Mouse (Mus musculus) liver, adult 2 months (tissue): ENCODE results near the gene Actg2. TPM values are rescaled to one million over a fixed set of nuclear protein-coding genes. Genes with fewer than 3 reads are reported as not detected.
A peak's percentile ranks its signal among the peaks of the same experiment; 100 is the strongest.

Experiments
- DNase-seq: peaks from one replicate; pipeline ENCODE4 v3.0.0-alpha.2; 2011; ENCODE audit warnings: low read depth, low spot score; ENCODE audit errors: extremely low read depth
- H3K27ac ChIP-seq: fragments of 200-500 bp; replicated peaks from 2 replicates; pipeline ENCODE4 v1.5.1; 2012; ENCODE audit warnings: low read depth, mild to moderate bottlenecking, control low read depth, inconsistent platforms, low read length; ENCODE audit not compliant: insufficient read depth
- H3K27me3 ChIP-seq: fragments of 200-500 bp; 2 replicates; pipeline ENCODE4 v1.6.1; 2012; ENCODE audit warnings: mild to moderate bottlenecking, moderate library complexity, low read length, inconsistent platforms; ENCODE audit not compliant: control insufficient read depth, insufficient read depth
- H3K36me3 ChIP-seq: fragments of 200-500 bp; 2 replicates; pipeline ENCODE4 v1.6.1; 2012; ENCODE audit warnings: low read length, inconsistent platforms; ENCODE audit not compliant: control insufficient read depth, insufficient read depth
- H3K4me1 ChIP-seq: fragments of 200-500 bp; 2 replicates; pipeline ENCODE4 v1.6.1; 2011; ENCODE audit warnings: low read length; ENCODE audit not compliant: control insufficient read depth, insufficient read depth
- H3K4me3 ChIP-seq: fragments of 200-500 bp; 2 replicates; pipeline ENCODE4 v1.5.1; 2011; ENCODE audit warnings: low read depth, mild to moderate bottlenecking, control low read depth, low read length, moderate library complexity; ENCODE audit not compliant: insufficient read depth
- H3K79me2 ChIP-seq: fragments of 200-500 bp; 2 replicates; pipeline ENCODE4 v1.6.1; 2012; ENCODE audit warnings: inconsistent platforms, mild to moderate bottlenecking, low read length, moderate library complexity; ENCODE audit not compliant: control insufficient read depth, insufficient read depth
- H3K9ac ChIP-seq: fragments of 200-500 bp; 2 replicates; pipeline ENCODE4 v1.6.1; 2012; ENCODE audit warnings: low read depth, mild to moderate bottlenecking, control low read depth, inconsistent platforms, low read length
- CTCF ChIP-seq: fragments of 200-500 bp; IDR thresholded peaks from 2 replicates; pipeline ENCODE4 v1.5.1; 2011; ENCODE audit warnings: low read depth, low read length, control low read depth
- POLR2A ChIP-seq: fragments of 200-500 bp; IDR thresholded peaks from 2 replicates; pipeline ENCODE4 v1.6.1; 2011; ENCODE audit warnings: low read length, control low read depth; ENCODE audit not compliant: insufficient read depth; ENCODE audit errors: extremely low read depth
- WGBS: fragments of 180-500 bp; shearing (Covaris S2); methylation state at CpG from one replicate; pipeline ENCODE4 v1.1.7; 2018; 5-methylcytosine and 5-hydroxymethylcytosine counted together
- polyA plus RNA-seq: library from polyadenylated mRNA; depleted of rRNA; stranded (reverse); fragments of >200 nt; gene quantifications from 2 replicates; pipeline ENCODE4 v1.2.3, GENCODE M21; 2012
- total RNA-seq: library from RNA; depleted of rRNA; stranded (reverse); fragments of >200 nt; gene quantifications from 2 replicates; pipeline ENCODE4 v1.2.3, GENCODE M21; 2014

Actg2 gene
- total and polyA plus RNA-seq, 2 experiments, result 0.28 to 1.1 TPM

DNA sequence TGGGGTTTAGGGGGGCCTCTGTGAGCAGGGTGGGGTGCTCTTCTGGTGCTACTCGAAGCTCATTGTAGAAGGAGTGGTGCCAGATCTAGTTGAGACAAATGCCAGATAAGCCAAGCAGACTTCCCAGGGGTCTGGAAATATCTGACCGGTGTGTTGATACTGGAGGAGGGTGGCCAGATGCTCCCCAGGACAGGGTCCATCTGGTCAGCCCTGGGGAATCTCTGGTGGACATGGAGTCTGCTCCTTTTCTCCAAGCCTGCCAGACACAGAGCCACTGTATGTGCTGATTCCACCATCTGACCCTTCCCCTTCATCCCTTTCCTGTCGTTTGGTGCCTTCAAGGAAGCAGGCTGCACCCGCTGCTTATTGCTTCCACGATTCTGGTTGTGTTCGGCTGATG is 12.9 kb downstream of the Actg2 start:
- TF ChIP-seq CTCF (no peak), POLR2A (no peak)
- H3K27ac ChIP-seq, result no peak overlapping the region
- H3K4me3 ChIP-seq, result no peak overlapping the region
- 31% methylated on average over 6 of the region's 6 CpGs for WGBS
- no peak for DNase-seq
- H3K27me3 ChIP-seq, result no peaks in the 10 kb centered on the region
- H3K36me3 ChIP-seq, result no peaks in the 10 kb centered on the region
- no peak overlapping the region for H3K9ac ChIP-seq
- H3K4me1 ChIP-seq, result no peaks in the 10 kb centered on the region
- H3K79me2 ChIP-seq, result no peaks in the 10 kb centered on the region

DNA sequence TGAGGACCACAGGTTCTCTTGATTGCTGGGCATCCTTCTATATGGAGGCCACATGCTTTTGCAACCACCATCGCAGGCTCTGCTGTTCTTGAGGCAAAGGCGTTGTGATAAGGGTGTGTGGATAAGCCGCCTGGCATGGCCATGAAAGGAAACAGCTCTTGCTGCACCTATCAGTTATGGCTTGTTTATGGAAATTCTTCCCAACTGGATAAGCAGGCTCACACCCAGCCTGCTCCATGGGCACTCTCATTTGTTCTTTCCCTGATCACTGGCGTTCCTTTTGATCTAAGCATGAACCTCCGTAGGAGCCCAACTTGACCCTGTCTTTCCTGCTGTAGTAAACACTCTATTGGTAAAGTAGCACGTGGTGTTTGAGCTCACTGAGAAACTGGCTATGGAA is 14.3 kb downstream of the Actg2 start:
- H3K9ac ChIP-seq, result no peak overlapping the region
- H3K27ac ChIP-seq, result no peak overlapping the region
- no peak for DNase-seq
- 59% methylated on average over 6 of the region's 6 CpGs for WGBS
- no peaks in the 10 kb centered on the region for H3K79me2 ChIP-seq
- TF ChIP-seq POLR2A, result no peak
- TF ChIP-seq CTCF, result no peak
- no peaks in the 10 kb centered on the region for H3K27me3 ChIP-seq
- H3K36me3 ChIP-seq, result no peaks in the 10 kb centered on the region
- H3K4me3 ChIP-seq, result no peak overlapping the region
- no peaks in the 10 kb centered on the region for H3K4me1 ChIP-seq

DNA sequence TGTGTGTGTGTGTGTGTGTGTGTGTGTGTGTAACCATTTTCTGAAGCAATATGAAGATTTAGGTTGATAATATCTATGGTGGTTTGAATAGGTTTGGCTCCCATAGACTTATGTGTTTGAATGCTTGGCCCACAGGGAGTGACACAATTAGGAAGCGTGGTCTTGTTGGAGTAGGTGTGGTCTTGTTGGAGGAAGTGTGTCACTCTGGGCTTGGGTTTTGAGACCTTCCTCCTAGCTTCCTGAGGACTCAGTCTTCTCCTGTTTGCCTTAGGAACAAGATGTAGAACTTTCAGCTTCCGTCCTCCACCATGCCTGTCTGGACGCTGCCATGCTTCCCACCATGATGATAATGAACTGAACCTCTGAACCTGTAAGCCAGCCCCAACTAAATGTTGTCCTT is 17.4 kb downstream of the Actg2 start:
- Histone ChIP-seq H3K36me3 (no peaks in the 10 kb centered on the region), H3K79me2 (no peaks in the 10 kb centered on the region), H3K9ac (no peak overlapping the region), H3K4me1 (no peaks in the 10 kb centered on the region), H3K27me3 (no peaks in the 10 kb centered on the region), H3K4me3 (no peak overlapping the region), H3K27ac (no peak overlapping the region)
- 78% methylated on average over 3 of the region's 3 CpGs for WGBS
- TF ChIP-seq POLR2A (no peak), CTCF (no peak)
- no peak for DNase-seq

DNA sequence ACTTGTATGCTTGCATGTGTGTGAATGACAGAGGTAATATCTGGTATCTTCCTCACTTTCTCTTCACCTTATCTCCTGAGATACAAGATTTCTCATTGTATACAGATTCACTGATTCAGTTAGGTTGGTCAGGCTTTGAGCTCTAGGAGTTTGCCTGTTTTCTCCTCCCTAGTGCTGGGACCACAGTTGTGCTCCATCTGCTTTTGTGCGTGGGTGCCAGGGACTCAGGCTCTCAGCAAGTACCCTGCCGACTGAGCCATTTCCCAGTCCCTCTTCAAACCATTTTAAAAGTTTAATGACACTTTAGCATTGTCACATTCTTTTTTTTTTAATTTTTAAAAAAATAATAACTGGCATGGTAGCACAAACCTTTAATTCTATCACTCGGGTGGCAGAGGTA is 20.9 kb downstream of the Actg2 start:
- no peak overlapping the region for H3K4me3 ChIP-seq
- TF ChIP-seq POLR2A (no peak), CTCF (no peak)
- H3K79me2 ChIP-seq, result no peaks in the 10 kb centered on the region
- H3K9ac ChIP-seq, result no peak overlapping the region
- no peaks in the 10 kb centered on the region for H3K4me1 ChIP-seq
- WGBS, result 72% methylated on average over 3 of the region's 3 CpGs
- DNase-seq, result no peak
- no peaks in the 10 kb centered on the region for H3K36me3 ChIP-seq
- H3K27ac ChIP-seq, result no peak overlapping the region
- no peaks in the 10 kb centered on the region for H3K27me3 ChIP-seq

DNA sequence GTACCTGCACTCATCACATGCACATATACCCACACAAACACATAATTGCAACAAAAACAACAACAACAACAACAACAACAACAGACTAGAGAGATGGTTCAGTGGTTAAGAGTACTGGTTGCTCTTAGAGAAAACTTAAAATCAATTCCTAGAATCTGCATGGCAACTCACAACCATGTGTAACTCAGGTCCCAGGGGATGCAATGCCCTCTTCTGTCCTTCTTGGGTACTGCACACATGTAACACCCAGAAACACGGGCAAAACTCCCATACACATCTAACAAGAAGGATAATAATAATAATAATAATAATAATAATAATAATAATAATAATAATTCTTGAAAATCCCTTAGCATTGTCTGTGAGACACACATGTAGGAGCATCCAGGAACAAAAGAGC is 23.6 kb downstream of the Actg2 start:
- Histone ChIP-seq H3K27ac (no peak overlapping the region), H3K79me2 (no peaks in the 10 kb centered on the region), H3K36me3 (no peaks in the 10 kb centered on the region), H3K4me1 (no peaks in the 10 kb centered on the region), H3K9ac (no peak overlapping the region), H3K4me3 (no peak overlapping the region), H3K27me3 (no peaks in the 10 kb centered on the region)
- TF ChIP-seq CTCF (peak; percentile 68), POLR2A (no peak)
- peak; percentile 52 for DNase-seq
- WGBS, result 0% methylated on average over 1 of the region's 1 CpGs

DNA sequence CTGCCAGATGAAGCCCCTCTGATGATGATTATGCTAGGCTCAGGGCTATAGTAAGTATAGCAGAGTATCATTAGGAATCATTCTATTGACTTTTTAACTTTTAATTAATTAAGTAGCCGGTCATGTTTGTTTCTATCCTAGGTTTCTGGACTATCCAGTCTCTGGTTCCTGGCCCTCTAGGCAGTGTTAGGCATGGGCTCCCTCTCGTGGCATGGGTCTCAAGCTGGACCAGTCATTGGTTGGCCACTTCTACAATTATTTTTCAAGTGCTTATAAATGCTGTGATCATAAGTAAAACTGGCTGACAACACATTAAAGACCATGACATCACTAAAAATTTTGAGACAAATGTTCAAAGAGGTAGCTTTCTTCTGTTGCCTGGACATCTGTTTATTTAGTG is 25.9 kb downstream of the Actg2 start:
- peaks cover 1% of the 10 kb centered on the region; the same call in 1 of the 2 replicates for H3K79me2 ChIP-seq
- no peak overlapping the region for H3K4me3 ChIP-seq
- H3K36me3 ChIP-seq, result no peaks in the 10 kb centered on the region
- 67% methylated on average over 2 of the region's 2 CpGs for WGBS
- H3K27me3 ChIP-seq, result no peaks in the 10 kb centered on the region
- TF ChIP-seq CTCF, result peak; percentile 19; the same call in 1 of the 2 replicates
- no peak for TF ChIP-seq POLR2A
- H3K4me1 ChIP-seq, result peaks cover 5% of the 10 kb centered on the region; the same call in 1 of the 2 replicates
- no peak for DNase-seq
- H3K27ac ChIP-seq, result no peak overlapping the region
- no peak overlapping the region for H3K9ac ChIP-seq
